Mouse (Mus musculus): ENCODE data around the gene Fam129a.

DNA sequence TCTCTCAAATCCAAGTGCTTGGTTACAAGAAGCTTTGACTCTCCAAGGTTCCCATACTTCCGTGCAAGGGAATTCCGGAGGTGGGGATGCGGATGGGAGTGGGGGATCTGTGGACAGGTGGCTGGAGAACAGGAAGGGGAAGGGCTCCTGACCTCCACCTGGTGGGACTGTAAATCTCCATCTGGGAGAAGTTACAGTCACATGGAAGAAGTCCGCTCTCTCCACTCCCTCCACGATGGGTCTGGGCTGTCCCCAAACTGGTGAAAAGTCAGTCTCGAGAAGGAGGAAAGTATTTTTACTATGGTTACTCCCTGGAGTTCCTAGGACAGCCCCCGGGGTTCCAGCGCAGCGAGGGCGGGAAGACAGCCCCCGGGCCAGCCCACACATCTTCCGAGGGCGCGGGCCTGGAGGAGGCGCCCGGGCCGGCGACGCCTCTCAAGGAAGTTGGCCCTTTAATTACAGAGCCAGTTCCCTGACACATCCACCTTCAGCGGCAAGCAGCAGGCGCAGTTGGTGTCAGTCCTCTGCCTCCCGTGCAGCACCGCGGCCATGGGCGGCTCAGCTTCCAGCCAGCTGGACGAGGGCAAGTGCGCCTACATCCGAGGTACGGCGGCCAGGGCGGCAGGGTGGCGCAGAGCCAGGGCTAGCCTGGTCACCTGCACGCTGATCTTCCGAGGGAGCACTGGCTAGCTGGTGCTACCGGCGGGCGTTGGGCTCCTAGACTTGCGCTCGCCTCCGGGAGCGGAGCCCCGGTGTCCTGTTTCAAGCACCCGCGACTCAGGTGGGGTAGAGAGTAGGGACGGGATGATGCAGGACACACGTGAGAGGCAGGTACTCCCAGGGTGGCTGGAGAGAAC, at the start of gene Fam129a:
- no peak for TF ChIP-seq CTCF (IDR thresholded peaks at IDR 0.05; ENCODE audit: insufficient read depth, low read depth, low read length)
- no peak for TF ChIP-seq POLR2A (IDR thresholded peaks at IDR 0.05; ENCODE audit: insufficient read depth, low read depth, low read length)

Data from olfactory bulb, adult 2 months (tissue).